Mouse (Mus musculus) left cerebral cortex, postnatal 10 days (tissue): ENCODE data around the gene Zfhx3. TPM values are rescaled to one million over a fixed set of nuclear protein-coding genes. Genes with fewer than 3 reads are reported as not detected.

Source experiments
- DNase-seq, 2 experiments: peaks; one replicate each; pipeline ENCODE4 v3.0.0; 2021 to 2022; ENCODE audit warnings: low spot score in 2 of 2, mixed read lengths in 1 of 2; ENCODE audit errors: extremely low spot score in 1 of 2
- intact Hi-C: fragments of 180-260 bp; cut with DNase I; formaldehyde crosslinking; loops from one replicate; pipeline ENCODE4 v1.15.1; 2025
- total RNA-seq, 2 experiments: library from RNA; stranded (reverse); gene quantifications; 2 replicates each; pipeline ENCODE4 v1.2.3; 2021

Zfhx3 gene
- total RNA-seq, 2 experiments from 2014 or later: 3.9 to 4.4 TPM

DNA sequence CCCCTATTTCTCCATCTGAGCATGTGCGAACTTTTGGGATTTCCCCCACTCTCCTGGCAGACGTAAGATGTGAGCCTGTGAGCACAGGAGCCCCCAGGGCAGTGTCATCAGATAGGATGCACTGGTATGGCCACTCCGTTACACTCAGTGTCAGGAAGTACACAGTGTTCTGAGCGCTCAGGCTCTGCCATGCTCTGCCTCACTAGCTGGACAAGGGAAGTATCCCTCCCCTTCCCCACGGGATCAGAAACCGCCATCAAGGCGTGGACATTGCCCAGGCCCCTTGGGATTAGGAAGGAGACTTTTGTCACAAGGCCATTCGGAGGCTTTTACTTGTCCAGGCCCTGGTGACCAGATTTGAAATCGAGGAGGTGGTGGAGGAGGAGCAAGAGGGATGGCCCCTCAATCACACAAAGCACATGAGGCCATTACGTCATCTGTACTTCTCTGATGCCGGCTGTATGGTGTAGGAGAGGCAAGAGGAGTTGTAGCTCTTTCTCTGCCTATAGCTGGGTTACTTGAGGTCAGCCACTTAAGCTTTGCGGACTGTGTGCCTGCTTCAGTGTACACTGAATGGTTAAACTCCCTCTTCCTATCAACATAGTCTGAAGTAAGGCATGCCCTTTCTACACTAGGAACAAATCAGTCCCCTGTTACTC lies 912.1 kb downstream of the Zfhx3 start:
- no peak for DNase-seq
- intact Hi-C loops: no loop called here

- no peak for DNase-seq
- intact Hi-C loops: no loop called here
These were observed 916.6 kb downstream of the Zfhx3 start for GRCm38 (mm10) chr8:108859001-108859400.

DNA sequence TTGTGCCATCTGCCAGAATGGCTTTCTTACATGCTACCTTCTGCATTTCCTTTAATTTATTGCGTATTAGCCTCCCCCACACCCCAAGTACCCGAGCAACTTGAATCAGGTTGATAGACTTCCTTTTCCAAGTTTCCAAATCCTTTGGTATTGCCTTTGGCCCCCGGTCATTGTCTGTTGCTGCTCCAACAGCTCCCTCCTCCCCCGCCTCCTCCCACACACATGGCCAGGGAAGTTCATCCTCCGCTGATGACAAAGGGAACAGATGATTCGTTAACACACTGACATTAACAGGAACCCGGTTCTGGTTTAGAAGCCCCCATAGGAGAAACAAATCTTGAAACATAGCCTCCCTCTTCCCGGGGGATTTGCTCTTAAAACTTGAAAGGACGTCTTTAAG lies 917.5 kb downstream of the Zfhx3 start:
- intact Hi-C loops: no loop called here

GRCm38 (mm10) chr8:108863440-108863839 lies 921.0 kb downstream of the Zfhx3 start:
- intact Hi-C loops: no loop called here
- DNase-seq: no peak

More for the DNA sequence above, 917.5 kb downstream of the Zfhx3 start:
- no peak for DNase-seq

DNA sequence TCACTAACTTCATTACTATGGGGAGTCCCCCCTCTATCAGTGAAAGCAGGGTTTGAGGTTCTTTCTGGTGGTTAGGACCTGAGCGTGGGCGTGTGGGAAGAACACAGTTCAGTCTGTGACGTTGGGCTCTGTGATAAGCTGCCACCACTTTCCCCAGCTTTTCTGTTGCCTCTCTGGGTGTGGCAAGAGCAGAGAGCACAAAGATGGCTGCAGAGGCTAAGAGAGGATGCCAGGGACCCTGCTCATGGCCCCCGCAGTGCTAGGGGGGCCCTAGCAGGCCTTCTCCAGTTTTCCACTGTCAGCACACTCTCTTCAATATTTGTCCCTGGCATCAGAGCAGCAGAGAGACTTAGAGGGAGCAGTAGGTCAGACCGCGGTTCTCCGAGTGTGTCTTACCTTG lies 924.0 kb downstream of the Zfhx3 start:
- intact Hi-C loops: no loop called here

DNA sequence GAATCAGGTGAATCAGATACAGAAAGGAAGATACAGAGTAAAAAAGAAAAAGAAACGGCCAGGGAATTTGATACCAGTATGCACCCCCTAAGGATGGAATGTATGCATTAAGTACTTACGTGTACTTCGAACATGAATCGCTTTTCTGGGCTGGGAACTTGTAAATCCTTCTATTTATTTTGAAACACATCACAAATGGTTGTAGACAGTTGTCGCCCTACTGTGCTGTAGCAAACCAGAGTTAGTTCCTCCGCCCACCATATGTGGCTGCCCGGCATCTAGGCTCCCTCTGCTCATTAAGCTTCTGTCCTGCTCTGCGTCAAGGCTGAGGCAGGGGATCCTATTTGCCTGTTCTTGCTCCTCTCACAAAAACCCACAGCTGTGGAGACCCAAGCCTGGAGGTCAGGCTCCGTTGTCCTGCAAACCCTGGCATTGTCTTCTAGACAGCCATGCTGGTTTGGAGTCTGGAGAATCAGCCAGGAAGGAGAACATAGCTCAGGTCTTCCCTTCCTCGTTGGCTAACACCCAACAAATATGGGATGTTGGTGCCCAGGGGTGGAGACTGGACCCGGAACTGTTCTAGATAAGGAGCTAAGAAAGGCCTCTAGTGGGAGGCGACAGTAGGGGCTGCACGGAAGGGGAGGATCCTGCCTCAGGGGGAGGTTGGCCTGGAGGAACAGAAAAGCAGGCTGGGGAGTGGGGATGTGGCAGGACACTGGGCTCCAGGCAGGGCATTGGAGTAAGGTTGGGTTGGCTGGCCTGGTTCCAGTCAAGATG lies 925.2 kb downstream of the Zfhx3 start:
- intact Hi-C loops: no loop called here
- DNase-seq: no peak

More for the DNA sequence above, 924.0 kb downstream of the Zfhx3 start:
- DNase-seq: no peak

DNA sequence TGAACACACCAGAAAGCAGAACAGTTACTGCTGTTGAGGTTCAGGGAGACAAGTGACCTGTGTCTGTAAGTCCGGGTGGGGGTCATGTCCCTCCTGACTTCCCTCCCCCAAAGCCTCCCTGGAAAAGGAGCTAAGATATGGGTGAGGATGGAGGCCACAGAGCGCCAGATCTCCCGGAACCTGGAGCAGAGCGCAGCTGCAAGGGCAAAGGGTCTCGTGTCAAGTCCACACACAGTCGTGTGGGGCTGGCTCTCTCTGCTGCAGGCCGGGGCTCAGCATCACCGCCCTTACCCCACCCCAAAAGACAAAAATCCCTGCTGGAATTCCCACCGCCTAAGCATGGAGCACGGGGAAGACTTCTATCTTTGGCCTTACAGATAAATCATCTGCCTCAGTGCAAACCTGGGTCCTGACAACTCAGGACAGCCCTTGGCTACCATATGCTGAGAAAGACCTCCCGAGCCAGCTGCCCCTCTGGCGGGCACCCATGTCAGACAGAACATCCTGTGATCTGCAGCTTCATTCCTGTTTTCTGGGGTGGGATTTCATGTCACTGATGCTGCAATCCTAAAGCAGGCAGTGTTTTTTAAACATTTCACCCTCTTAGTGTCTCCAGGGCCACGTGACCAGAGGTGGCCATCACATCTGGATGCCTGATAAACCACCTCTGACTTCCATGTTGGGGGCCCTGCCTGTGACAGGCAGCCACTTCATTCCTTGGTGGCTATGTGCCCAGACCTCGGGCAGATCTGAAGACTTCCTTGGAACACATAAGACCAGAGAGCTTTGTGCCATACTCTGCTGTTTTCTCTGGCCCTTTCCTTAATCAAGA lies 926.0 kb downstream of the Zfhx3 start:
- DNase-seq: no peak
- intact Hi-C loops: no loop called here

- DNase-seq: no peak
- intact Hi-C loops: no loop called here
These were observed 927.0 kb downstream of the Zfhx3 start for GRCm38 (mm10) chr8:108869420-108869819.

- DNase-seq: no peak
- intact Hi-C loops: no loop called here
These were observed 927.5 kb downstream of the Zfhx3 start for GRCm38 (mm10) chr8:108869935-108870334.

DNA sequence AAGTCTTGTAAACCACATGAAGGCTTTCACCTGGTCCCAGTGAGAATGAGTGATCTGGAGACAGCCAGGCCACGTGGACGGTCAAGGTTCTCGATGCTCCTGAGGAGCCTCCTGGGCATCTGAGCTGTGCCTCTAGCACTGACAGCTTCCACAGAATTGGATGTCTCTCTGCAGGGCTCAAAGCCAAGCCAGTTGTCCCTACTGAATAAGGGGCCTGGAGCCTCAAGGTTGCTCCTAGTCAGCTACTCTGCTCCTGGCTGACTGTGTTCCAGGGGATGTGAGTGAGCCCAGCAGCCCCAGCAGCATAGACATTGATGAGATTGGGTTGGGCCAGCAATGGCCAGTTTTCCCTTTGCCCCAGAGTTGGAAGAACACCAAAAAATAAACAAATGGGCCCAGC lies 927.9 kb downstream of the Zfhx3 start:
- intact Hi-C loops: no loop called here

DNA sequence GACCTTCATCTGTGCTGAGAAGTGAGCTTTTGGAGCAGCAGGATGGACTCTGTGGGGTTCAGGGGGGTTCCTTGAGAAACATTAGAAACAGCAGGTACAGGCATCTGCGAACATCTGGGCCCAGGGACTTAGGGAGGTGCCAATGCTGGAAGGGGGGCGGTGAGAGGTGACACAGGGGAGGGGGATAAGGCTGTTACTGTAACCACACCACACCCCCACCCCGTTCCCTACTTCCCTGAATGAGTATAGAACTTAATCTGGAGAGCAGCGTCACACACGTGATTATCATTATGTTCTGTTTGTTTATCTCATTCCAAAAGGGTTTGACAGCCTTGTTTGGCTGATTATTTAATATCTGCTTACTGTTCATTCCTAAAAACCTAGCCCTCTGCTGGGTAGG lies 933.3 kb downstream of the Zfhx3 start:
- DNase-seq: no peak
- intact Hi-C loops: no loop called here

More for the DNA sequence above, 927.9 kb downstream of the Zfhx3 start:
- DNase-seq: no peak

- DNase-seq: no peak
- intact Hi-C loops: no loop called here
These were observed 937.7 kb downstream of the Zfhx3 start for GRCm38 (mm10) chr8:108880101-108880500.

DNA sequence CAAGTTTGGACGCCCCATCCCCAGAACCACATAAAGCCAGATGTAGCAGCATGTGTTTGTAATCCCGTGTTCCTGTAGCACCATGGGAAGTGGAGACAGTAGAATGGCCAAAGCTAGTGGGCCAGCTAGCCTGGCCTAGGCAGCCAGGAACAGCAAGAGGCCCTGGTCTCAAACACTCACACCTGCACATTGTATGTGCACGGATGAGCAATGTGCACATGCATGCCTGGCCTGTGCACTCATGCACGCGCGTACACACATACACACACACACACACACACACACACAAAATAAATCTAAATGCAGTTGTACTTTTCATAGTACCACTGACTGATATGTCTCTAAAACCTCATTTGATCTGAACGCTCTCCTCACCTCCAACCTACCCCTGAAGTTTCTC lies 938.9 kb downstream of the Zfhx3 start:
- no peak for DNase-seq
- intact Hi-C loops: no loop called here

DNA sequence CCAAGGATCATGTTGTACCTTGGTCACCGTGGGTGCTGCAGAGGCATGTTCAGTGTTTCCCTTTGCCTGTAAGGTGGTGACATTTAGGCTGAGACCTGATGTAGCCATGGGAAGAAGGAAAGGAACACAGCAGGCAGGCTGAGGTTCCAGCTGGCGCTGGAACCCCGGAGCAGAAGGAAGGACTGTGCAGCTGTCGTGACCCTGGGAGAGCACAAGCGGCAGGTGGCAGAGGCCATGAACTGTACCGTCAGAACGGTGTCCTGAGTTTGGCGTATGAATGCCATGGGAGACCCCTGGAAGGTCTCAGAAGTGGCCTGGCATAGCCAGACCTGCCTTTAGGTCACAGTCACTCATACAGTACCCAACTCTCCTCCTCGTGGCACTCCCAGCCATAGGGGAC lies 939.6 kb downstream of the Zfhx3 start:
- no peak for DNase-seq
- intact Hi-C loops: no loop called here

- DNase-seq: no peak
- intact Hi-C loops: no loop called here
These were observed 940.9 kb downstream of the Zfhx3 start for GRCm38 (mm10) chr8:108883381-108883780.

- DNase-seq: no peak
- intact Hi-C loops: no loop called here
These were observed 942.5 kb downstream of the Zfhx3 start for GRCm38 (mm10) chr8:108884947-108885346.

GRCm38 (mm10) chr8:108885450-108885849 lies 943.0 kb downstream of the Zfhx3 start:
- no peak for DNase-seq
- intact Hi-C loops: no loop called here

- intact Hi-C loops: no loop called here
- no peak for DNase-seq
These were observed 943.4 kb downstream of the Zfhx3 start for GRCm38 (mm10) chr8:108885861-108886260.

DNA sequence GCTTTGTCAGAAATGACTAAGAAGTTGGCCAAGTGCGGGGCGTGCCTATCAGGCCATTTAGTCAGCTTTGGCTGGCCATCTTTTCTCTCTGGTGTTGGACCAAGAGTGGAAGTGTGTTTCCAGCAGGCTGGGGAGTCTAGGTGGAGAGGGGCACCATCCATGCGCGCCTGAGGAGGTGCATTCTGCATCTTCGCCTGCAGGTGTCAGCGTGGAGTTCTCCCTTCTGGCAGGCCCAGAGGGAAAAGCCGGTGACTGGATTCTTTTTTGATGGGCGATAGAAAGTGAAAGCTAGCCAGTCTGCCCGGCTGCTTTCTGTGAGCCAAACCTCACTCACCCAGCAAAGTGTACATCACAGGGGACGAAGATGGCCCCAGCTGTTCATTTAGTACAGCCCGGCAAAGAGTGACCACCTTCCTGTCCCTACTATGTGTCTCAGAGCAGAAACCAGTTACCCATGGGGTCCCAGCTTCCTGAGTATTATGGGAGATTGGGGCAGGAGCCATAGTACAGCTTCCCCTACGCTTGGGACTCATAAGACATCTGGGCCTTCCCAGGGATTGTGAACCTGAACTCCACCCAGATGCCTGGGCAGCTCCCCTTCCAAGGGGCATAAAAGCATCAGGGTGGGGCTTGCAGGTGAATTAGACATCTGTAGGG lies 944.3 kb downstream of the Zfhx3 start:
- DNase-seq: peak; percentile 75 to 83
- intact Hi-C loops: no loop called here
